In genomic region chr2:156899184-156899583, GRCm38 (mm10) we compare ENCODE assay signal across 18 mouse cellular contexts. TPM values are rescaled to one million over a fixed set of nuclear protein-coding genes. Genes with fewer than 3 reads are reported as not detected.
DNase-seq lines count a peak whose midpoint lies in the region; TF ChIP-seq lines count a peak whose summit lies in the region.
"Had no signal": no experiment of that assay in that cellular context is flagged by ENCODE, and none has a peak within 500 bp of the region (broad histone marks: within the 10 kb centered on the region; RNA-seq: fewer than 3 reads in every experiment).

No protein-coding gene starts in this region.

- TF ChIP-seq CTCF in layer of hippocampus, adult 2 months (conservative IDR thresholded peaks at IDR 0.05): no peak

- no peak overlapping the region for H3K4me3 ChIP-seq in layer of hippocampus, adult 2 months
- H3K4me3 ChIP-seq: embryonic facial prominence, embryonic 10.5 days; forebrain, embryonic 10.5 days; forebrain, embryonic 15.5 days; gastrocnemius, adult 2 months; hindbrain, embryonic 12.5 days had no signal

- peak overlapping the region; percentile 18; the same call in 1 of the 2 replicates for H3K27ac ChIP-seq in layer of hippocampus, adult 2 months
- H3K27ac ChIP-seq: embryonic facial prominence, embryonic 10.5 days; forebrain, embryonic 10.5 days; forebrain, embryonic 15.5 days; gastrocnemius, adult 2 months; hindbrain, embryonic 12.5 days had no signal

- no peak for DNase-seq in layer of hippocampus, adult 2 months (ENCODE audit: low spot score in 2 of 2)
- DNase-seq in layer of hippocampus, adult 18-20 months (ENCODE audit: low spot score in 2 of 2): no peak
- DNase-seq in right cerebral cortex, adult 18-20 months: peak; percentile 38
- DNase-seq in right cerebral cortex, postnatal 14 days: no peak
- DNase-seq in brain, adult 2 months (ENCODE audit: low read depth, low spot score): peak; percentile 61
- DNase-seq in spleen, postnatal 36 days (ENCODE audit: low spot score in 2 of 2): no peak
- DNase-seq: adrenal gland, postnatal 14 days; cerebellum, adult 18-20 months; cerebellum, adult 9-11 months; cerebellum, postnatal 36 days; gastrocnemius, adult 2 months; gastrocnemius, postnatal 25 days; heart, postnatal 10 days; heart, postnatal 4 days had no signal

RNA-seq across cellular contexts. Expression of gene Sla2, which starts 12.2 kb away (rescaled TPM):
- total RNA-seq in layer of hippocampus, adult 2 months (2021): under 1 TPM; 0.31 to 0.34 TPM
- total RNA-seq in layer of hippocampus, adult 18-20 months (2021): under 1 TPM; 0.30 to 0.42 TPM
- total RNA-seq: gastrocnemius, adult 2 months; gastrocnemius, postnatal 25 days; heart, postnatal 4 days had no signal

RNA-seq across cellular contexts. Expression of gene Rab5if, which starts 36.3 kb away (rescaled TPM):
- 10 to 100 TPM; 89.3 to 92.1 TPM for total RNA-seq in layer of hippocampus, adult 2 months (2021)
- total RNA-seq in layer of hippocampus, adult 18-20 months (2021): 10 to 100 TPM; 88.3 to 98.8 TPM

RNA-seq across cellular contexts. Expression of gene 4930518I15Rik, which starts 41.4 kb away (rescaled TPM):
- total RNA-seq in layer of hippocampus, adult 2 months (2021): 1 to 10 TPM; 3.4 to 4.7 TPM
- total RNA-seq in layer of hippocampus, adult 18-20 months (2021): 1 to 10 TPM; 1.7 to 2.7 TPM

RNA-seq across cellular contexts. Expression of gene Tgif2, which starts 59.4 kb away (rescaled TPM):
- 1 to 10 TPM in 1 of 2 experiments, under 1 TPM in 1; 0.77 to 1.4 TPM for total RNA-seq in layer of hippocampus, adult 2 months (2021)
- 1 to 10 TPM in 1 of 2 experiments, under 1 TPM in 1; 0.56 to 1.1 TPM for total RNA-seq in layer of hippocampus, adult 18-20 months (2021)

Comparison
In these comparisons a context has a peak if more than half of its experiments do, and no peak if none do; other contexts are left out.
1. DNase-seq: peak in right cerebral cortex, adult 18-20 months (single experiment) and brain, adult 2 months (single experiment); none in layer of hippocampus, adult 2 months (0 of 2), layer of hippocampus, adult 18-20 months (0 of 2), right cerebral cortex, postnatal 14 days (single experiment) and spleen, postnatal 36 days (0 of 2).